Mouse (Mus musculus) lung, postnatal 0 days (tissue): ENCODE measurements around the gene Ucp1.

Experiments used
- CTCF ChIP-seq: IDR thresholded peaks from 2 replicates; pipeline ENCODE4 v1.5.1; 2016; ENCODE audit warnings: antibody characterized with exemption, mild to moderate bottlenecking
- EP300 ChIP-seq: IDR thresholded peaks from 2 replicates; pipeline ENCODE4 v1.6.1; 2016; ENCODE audit warnings: antibody characterized with exemption, mild to moderate bottlenecking, control low read depth

DNA sequence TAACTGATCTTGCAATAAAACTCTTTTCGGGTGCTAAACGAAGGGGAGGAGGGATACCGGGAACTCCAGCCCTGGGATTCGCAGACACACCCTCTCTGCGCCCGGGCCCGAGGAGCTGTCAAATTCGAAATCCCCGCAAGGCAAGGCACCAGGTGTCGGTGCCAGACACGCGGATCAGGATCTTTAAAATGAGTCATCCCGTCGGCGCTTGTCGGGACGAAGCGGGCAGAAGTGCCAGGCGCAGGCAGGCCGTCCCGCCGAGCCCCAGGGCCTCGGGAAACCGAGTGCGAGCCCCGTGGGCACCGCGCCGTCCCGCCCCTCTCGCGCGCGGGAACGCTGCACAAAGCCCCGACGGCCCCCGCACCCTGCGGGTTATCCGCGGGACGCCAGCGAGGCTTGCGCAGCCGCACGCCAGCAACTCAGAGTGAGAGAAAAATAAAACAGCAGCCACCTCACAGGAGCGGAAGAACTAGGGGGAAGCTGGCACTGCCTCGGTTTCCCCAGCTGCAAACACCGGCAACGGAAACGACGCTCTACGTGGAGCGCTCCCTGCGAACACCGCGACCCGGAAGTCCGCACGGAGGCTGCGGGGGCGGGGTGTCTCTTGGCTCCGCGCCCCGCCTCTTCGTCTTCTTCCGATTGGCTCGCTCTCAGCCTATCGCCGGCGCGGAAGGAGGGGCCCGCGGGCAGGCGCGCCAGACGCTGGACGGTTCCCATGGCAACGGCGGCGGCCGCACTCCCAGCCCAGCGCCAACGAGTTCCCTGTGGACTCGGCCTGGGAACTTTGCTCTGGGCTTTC lies 41.9 kb downstream of the Ucp1 start, which contains the start of gene Elmod2:
- TF ChIP-seq CTCF, result no peak
- no peak for TF ChIP-seq EP300
